Mouse (Mus musculus) heart, adult 2 months (tissue): ENCODE measurements at regions not wholly inside any gene's neighbourhood (a gene's known extent, or its start where the extent isn't known, plus 50 kb on each side); places are given as distances from the start of the nearest gene placed in this dataset.

Experiments
- CTCF ChIP-seq: fragments of 200-600 bp; IDR thresholded peaks from 2 replicates; pipeline ENCODE4 v1.8.1; 2022; ENCODE audit warnings: antibody characterized with exemption, mild to moderate bottlenecking, moderate library complexity
- POLR2A ChIP-seq: fragments of 200-500 bp; IDR thresholded peaks from 2 replicates; pipeline ENCODE4 v1.6.1; 2011; ENCODE audit warnings: mild to moderate bottlenecking, low read depth, low read length, control low read depth; ENCODE audit not compliant: insufficient read depth

DNA sequence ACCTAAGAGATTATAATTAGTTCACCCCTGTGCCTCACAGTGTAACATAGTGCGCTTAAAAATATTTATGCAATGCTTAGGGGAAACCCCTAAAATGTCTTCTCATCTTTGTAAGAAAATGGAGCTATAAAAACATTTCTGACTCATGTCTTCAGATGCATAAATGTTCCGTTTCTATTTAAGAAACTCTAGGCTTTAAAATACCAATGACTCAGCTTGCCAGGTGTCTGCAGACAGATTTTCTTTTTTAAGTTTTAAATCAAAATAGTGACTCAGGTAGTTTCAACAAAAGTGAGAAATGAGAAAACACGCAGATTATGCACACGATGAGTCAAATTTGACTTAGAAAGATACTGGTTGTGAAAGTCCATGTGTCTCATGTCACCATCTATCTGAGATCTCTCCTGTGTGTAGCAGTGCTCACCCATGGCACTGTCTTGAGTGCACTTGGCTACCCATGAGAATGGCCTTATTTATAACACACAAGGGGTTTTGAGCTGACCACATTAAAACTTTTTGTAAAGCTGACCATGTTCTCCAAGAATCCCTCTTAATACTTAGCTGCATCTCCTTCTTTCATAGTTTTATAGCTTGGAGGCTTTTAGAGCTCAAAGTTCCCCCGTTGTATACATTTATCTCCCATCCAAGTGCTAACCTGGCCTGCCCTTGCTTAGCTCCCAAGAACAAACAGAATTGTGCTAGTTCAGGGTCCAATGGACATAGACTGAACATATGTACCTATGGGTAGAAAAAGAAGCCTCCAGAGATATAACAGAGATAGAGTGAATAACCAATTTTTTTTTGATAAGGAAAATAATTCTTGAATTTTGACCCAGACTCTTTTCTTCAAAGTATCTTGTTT lies 149.0 kb upstream of the Dmrta1 start:
- TF ChIP-seq POLR2A: no peak
- TF ChIP-seq CTCF: no peak
